Mouse (Mus musculus): ENCODE measurements around the gene Ucma. TPM values are rescaled to one million over a fixed set of nuclear protein-coding genes. Genes with fewer than 3 reads are reported as not detected.

Gene Ucma
- polyA plus RNA-seq (2012; rRNA removed; ENCODE audit: low replicate concordance) = not detected in 2 replicates

DNA sequence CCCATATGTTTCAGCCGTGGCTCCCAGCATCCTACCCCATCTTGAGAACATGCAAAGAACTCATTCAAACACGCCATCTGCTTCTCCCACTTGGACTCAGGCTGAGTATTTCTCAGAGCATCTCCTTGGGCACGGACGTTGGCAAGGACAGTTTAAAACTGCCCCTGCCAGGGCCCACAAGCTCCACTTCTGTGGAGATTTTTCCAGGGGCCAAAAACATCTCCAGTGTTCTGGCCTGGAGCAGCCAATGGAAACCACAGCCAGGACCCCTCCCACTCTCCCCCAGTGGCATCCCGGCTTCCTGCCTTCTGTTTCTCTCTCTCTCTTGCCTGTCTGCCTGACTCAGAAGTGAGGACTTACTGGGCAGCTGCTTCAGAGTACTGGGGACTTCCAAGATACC lies at the start of gene Ucma:
Gene Ucma, plus strand, starts transcription at position 316 of the 400 bp plus-strand sequence.

DNA sequence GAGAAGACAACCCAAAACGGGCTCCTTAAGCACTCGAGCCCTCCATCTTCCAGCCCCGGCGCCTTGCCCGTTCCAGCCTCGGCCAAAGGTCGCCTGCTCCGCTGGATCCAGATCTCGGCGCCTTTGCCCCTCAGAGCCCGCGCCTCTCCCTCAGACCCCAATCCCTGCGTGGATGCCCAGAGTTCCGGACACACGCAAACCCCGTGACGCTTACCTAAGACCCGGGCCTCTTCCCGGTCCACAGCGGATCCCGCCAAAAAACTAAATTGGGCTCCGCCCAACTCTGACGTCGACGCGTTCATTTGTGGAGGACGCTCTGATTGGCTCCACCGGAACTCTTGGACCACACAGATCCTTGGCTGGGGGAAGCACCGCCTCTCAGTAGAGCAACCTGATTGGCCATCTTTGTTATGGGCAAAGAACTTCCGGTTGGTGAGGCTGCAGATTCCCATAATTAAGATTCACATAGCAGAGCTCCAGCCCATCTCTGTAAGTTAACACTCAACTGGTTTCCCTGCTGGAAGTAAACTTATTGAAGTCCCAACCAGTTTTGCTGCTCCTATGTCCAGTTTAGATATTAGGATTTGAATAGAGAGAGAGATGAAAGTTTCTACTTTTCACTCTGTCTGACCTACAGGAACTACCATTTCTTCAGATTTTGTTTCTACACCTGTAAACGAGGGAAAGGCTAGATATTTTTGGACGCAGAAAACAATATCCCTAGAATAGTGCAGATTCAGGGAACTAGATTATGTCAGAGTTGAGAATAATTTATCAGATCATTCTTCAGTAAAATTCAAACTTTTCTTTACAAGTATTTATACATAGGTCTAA lies 36.8 kb downstream of the Ucma start, which contains the start of gene Mcm10:
Gene Mcm10, minus strand, starts transcription at position 301 of the 834 bp plus-strand sequence.

Other genes starting within 250 kb of the Ucma start
- 18.7 and 32.7 TPM in 2 replicates for gene Sephs1, start 94.6 kb upstream of the Ucma start, polyA plus RNA-seq (2012; rRNA removed; ENCODE audit: low replicate concordance)
- gene Phyh, start 57.1 kb upstream of the Ucma start, polyA plus RNA-seq (2012; rRNA removed; ENCODE audit: low replicate concordance) = 70.9 and 201 TPM in 2 replicates
- gene Mcm10, start 36.7 kb downstream of the Ucma start, polyA plus RNA-seq (2012; rRNA removed; ENCODE audit: low replicate concordance) = 0.64 and 5.4 TPM in 2 replicates
- 5.2 and 13.9 TPM in 2 replicates for gene Optn, start 87.9 kb downstream of the Ucma start, polyA plus RNA-seq (2012; rRNA removed; ENCODE audit: low replicate concordance)
- gene Ccdc3, start 161.7 kb downstream of the Ucma start, polyA plus RNA-seq (2012; rRNA removed; ENCODE audit: low replicate concordance) = 22.2 and 30.2 TPM in 2 replicates